Mouse (Mus musculus): ENCODE results near the gene Tctn3.

Gene Tctn3

DNA sequence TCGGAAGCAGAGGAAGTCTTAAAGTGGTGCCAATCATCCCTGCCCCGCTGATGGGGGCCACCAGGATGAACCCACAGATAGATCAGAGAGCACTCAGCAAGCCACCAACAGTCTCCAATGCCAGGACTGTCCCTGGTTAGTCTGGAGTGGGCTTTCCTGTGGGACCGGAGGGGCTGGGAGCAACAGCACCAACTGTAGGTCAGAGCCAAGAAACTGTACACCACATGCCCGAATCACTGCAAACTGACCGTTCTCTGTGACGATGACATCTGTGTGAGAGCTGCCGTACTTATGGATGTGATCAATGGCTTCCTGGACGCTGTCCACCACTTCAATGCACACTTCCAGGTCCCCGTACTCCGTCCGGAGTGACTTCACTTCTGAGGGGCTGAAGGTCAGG, 57.7 kb downstream of the Tctn3 start:
- 90% methylated on average over 11 of the region's 11 CpGs for WGBS

DNA sequence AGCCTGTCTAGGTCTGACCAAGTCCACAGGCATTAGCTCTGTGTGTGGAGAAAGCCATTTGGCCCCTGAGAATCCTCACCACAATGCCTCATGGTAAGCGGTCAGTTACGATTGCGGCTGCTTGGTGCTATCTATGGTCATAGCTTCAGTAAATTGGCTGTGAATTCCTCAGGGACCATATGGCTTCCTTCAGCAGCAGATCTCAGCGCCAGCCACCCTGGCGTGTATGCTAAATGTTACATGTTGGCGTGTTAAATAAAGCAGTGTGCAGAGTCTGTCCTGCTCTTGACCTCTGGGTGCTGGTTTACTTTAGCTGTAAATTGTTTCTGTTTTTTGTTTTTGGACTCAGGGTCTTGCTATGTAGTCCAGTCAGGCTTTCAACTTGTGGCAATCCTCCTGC, 58.2 kb downstream of the Tctn3 start:
- WGBS: 63% methylated on average over 6 of the region's 6 CpGs

DNA sequence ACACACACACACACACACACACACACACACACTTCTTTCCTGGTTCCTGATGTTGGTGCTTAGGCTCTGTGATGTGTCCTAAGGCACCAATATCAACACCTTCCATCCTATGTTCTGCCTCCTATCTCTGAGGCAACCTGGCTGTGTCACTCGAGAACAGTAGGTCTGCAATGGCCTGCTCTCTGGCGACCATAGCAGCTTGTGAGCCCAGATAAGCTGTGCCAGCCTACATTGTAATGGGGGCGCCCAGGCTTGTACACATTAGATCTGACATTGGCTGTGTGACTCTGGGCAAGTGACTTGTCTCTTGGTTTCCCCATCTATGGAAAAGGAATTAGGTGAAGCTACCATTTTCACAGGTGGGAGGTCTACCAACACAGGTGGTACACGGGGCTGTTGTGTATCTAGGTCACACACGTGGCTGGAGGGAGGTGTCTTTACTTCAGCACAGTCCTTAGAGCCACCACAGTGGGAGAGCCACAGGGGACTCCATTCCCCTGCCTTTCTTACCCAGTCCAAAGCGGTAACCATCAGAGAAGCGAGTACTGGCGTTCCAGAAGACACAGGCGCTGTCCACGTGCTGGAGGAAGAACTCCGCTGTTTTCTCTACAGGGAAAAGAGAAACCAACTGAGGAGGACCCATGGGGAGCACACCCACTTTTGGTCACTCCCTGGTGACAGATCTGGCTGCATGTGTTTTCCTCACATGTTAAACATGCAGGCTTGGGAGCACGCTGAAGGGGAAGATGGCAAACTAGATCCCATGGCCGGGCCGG, 58.8 kb downstream of the Tctn3 start:
- WGBS: 85% methylated on average over 14 of the region's 14 CpGs

DNA sequence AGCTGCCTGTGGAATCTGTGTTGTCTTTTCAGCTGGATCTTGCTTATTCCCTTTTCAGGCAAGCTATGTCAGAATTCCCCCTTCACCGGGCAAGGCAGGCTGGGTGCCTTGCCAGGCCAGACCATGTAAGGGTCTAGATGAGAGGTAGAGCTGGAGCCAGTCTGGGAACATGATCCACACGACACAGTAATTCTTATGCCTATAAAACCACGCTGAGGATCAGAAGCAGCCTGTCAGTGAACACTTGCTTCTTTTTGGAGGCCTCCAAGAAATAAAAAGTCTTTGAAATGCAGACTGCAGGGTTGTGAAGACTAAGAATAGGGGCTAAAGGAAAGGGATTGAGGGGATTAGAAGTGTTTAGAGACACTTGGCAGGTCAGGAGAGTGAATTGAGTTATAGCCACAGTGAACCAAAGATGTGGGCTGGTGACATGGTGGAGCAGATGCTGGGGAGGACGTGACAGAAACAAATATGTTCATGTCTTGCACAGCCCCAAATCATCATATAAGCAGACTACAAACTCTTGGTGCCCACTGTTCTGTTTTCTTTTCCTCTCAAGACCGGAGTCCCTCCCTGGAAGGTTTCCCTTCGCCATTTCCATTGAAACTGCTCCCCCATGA, 62.4 kb downstream of the Tctn3 start:
- WGBS: 43% methylated on average over 6 of the region's 6 CpGs

DNA sequence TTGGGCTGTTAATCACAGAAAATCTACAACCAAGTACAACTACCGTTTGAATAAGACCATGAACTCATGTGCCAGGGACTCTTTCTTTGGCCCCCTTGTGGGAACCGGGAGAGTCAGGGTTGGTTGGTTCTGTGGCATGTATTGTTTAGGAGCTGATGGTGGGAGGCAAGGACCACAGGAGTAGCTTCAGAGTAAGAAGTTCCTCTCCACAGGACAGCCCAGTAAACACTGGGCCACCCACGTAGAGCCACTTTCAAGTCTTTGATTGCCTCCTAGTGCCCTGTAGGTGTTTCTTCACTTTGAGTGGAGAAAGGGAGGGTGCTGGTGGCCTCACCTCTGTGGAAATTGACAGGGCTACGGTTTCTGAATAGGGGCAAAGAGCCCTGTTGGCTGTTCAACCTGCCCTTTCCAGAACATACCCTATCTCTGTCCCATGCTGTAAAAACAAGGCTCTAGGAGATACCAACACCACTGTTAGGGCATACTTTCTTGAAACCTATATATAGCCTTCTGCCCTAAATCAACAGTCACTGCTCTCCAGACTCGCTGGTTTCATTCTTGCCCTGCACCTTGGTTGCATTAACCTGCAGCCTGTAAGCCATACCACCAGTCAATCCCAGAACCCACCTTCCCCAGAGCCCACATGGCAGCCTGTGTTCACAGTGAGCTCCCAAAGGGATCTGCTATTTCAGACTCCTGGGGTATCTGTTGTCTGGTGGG, 63.1 kb downstream of the Tctn3 start:
- WGBS: 70% methylated on average over 5 of the region's 5 CpGs

DNA sequence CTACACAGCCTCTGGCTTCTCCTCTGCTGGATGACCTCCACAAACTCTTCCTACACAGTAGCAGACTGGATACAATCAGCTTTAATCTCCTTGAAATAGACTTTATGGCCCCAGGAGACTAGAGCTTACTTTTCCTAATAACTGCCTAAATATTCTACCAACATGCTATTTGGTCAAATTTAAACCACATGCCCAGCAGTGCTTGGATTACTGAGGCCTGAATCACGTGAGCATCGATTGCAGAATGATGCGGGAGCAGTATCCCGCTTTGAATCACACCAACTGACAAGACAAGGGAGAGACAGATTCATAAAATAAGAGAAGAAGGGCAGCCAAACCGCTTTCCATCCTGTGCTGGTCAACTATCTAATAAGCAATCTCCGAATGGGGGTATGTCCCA, 63.6 kb downstream of the Tctn3 start:
- WGBS: 93% methylated on average over 6 of the region's 6 CpGs

Data from cerebral cortex, adult 2 months (tissue).